Mouse (Mus musculus) forebrain, embryonic 10.5 days (tissue): ENCODE results near the gene Zfp512. TPM values are rescaled to one million over a fixed set of nuclear protein-coding genes. Genes with fewer than 3 reads are reported as not detected.
"Not testable (repeated sequence)": the region's sequence is repeated elsewhere in the genome, so short reads cannot be mapped to it uniquely, and the experiment has no call there.

Experiments used
- DNase-seq: peaks from one replicate; pipeline ENCODE4 v3.0.0-alpha.2; 2017; ENCODE audit warnings: low spot score; ENCODE audit errors: extremely low spot score
- H3K27ac ChIP-seq: fragments of 300-500 bp; sonication (generic); 2 replicates; pipeline ENCODE4 v1.5.1; 2016; ENCODE audit warnings: mild to moderate bottlenecking
- H3K27me3 ChIP-seq: fragments of 300-500 bp; sonication (generic); 2 replicates; pipeline ENCODE4 v1.6.1; 2016; ENCODE audit warnings: mild to moderate bottlenecking; ENCODE audit not compliant: poor library complexity, severe bottlenecking
- H3K36me3 ChIP-seq: fragments of 300-500 bp; sonication (generic); replicated peaks from 2 replicates; pipeline ENCODE4 v1.6.1; 2016; ENCODE audit warnings: mild to moderate bottlenecking, moderate library complexity
- H3K4me1 ChIP-seq: fragments of 300-500 bp; sonication (generic); 2 replicates; pipeline ENCODE4 v1.6.1; 2016
- H3K4me3 ChIP-seq: fragments of 300-500 bp; sonication (generic); 2 replicates; pipeline ENCODE4 v1.5.1; 2016; ENCODE audit warnings: mild to moderate bottlenecking, moderate library complexity
- H3K9me3 ChIP-seq: fragments of 300-500 bp; sonication (generic); 2 replicates; pipeline ENCODE4 v1.6.1; 2016; ENCODE audit warnings: mild to moderate bottlenecking, moderate library complexity
- WGBS: fragments of 180-500 bp; shearing (Covaris S2); methylation state at CpG from one replicate; pipeline ENCODE4 v1.1.7; 2016; 5-methylcytosine and 5-hydroxymethylcytosine counted together
- polyA plus RNA-seq: library from polyadenylated mRNA; unstranded; fragments of >200 nt; fragmentation: Nextera tagmentation; extraction: Ambion mirVana; gene quantifications from 2 replicates; pipeline ENCODE4 v1.2.1, GENCODE M21; 2016

Gene Zfp512
- 78.9 and 82.9 TPM in 2 replicates for polyA plus RNA-seq

- H3K27me3 ChIP-seq: no peaks in the 10 kb centered on the region
- peaks cover 4% of the 10 kb centered on the region; the same call in 1 of the 2 replicates for H3K36me3 ChIP-seq
- 6% methylated on average over 23 of the region's 23 CpGs for WGBS
- peak; percentile 97 for DNase-seq
- peaks cover 22% of the 10 kb centered on the region for H3K4me1 ChIP-seq
- H3K9me3 ChIP-seq: no peaks in the 10 kb centered on the region
- peak within 1 kb of the TSS; percentile 59 for H3K4me3 ChIP-seq
- peak within 1 kb of the TSS; percentile 85 for H3K27ac ChIP-seq
These were observed at the start of gene Zfp512 for GRCm38 (mm10) chr5:31451878-31452561. TSS of gene Zfp512 (plus strand) at chr5:31452431.

GRCm38 (mm10) chr5:31434727-31435126 is 17.5 kb upstream of the Zfp512 start:
- H3K4me1 ChIP-seq, H3K27me3 ChIP-seq, H3K36me3 ChIP-seq, H3K4me3 ChIP-seq, DNase-seq, H3K9me3 ChIP-seq, H3K27ac ChIP-seq: not testable (repeated sequence)
- 96% methylated on average over 9 of the region's 9 CpGs for WGBS

- Histone ChIP-seq H3K27me3 (no peaks in the 10 kb centered on the region), H3K4me1 (peaks cover 22% of the 10 kb centered on the region), H3K4me3 (no peak overlapping the region), H3K36me3 (peaks cover 4% of the 10 kb centered on the region; the same call in 1 of the 2 replicates), H3K9me3 (no peaks in the 10 kb centered on the region), H3K27ac (0 out of 2 replicates have a peak overlapping the region, but pooled peaks have one; percentile 85)
- 91% methylated on average over 2 of the region's 2 CpGs for WGBS
- DNase-seq: no peak
These were observed 895 bp upstream of the Zfp512 start for GRCm38 (mm10) chr5:31451336-31451735.

- WGBS: under 1% methylated on average over 11 of the region's 11 CpGs
- Histone ChIP-seq H3K27me3 (no peaks in the 10 kb centered on the region), H3K4me3 (peak overlapping the region; percentile 59)
These were observed 289 bp downstream of the Zfp512 start for GRCm38 (mm10) chr5:31452562-31452878.

GRCm38 (mm10) chr5:31452886-31453410 is 717 bp downstream of the Zfp512 start:
- no peaks in the 10 kb centered on the region for H3K27me3 ChIP-seq
- H3K9me3 ChIP-seq: no peaks in the 10 kb centered on the region
- peaks cover 10% of the 10 kb centered on the region; the same call in 1 of the 2 replicates for H3K36me3 ChIP-seq
- H3K27ac ChIP-seq: peak overlapping the region; percentile 85
- H3K4me3 ChIP-seq: peak overlapping the region; percentile 59
- peaks cover 22% of the 10 kb centered on the region for H3K4me1 ChIP-seq
- 23% methylated on average over 7 of the region's 7 CpGs for WGBS
- DNase-seq: peak; percentile 18

More at GRCm38 (mm10) chr5:31452562-31452878, 289 bp downstream of the Zfp512 start:
- no peaks in the 10 kb centered on the region for H3K9me3 ChIP-seq
- peaks cover 22% of the 10 kb centered on the region for H3K4me1 ChIP-seq
- H3K36me3 ChIP-seq: peaks cover 7% of the 10 kb centered on the region; the same call in 1 of the 2 replicates
- peak overlapping the region; percentile 85 for H3K27ac ChIP-seq
- no peak for DNase-seq

GRCm38 (mm10) chr5:31467798-31468197 is 15.6 kb downstream of the Zfp512 start:
- Histone ChIP-seq H3K27ac (no peak overlapping the region), H3K4me3 (no peak overlapping the region), H3K27me3 (no peaks in the 10 kb centered on the region), H3K9me3 (no peaks in the 10 kb centered on the region), H3K36me3 (peaks cover 77% of the 10 kb centered on the region), H3K4me1 (no peaks in the 10 kb centered on the region)
- 92% methylated on average over 3 of the region's 3 CpGs for WGBS
- DNase-seq: no peak

- H3K4me3 ChIP-seq: no peak overlapping the region
- WGBS: 94% methylated on average over 6 of the region's 6 CpGs
- H3K9me3 ChIP-seq: no peaks in the 10 kb centered on the region
- H3K27ac ChIP-seq: no peak overlapping the region
- H3K27me3 ChIP-seq: no peaks in the 10 kb centered on the region
- no peaks in the 10 kb centered on the region for H3K4me1 ChIP-seq
- no peak for DNase-seq
- peaks cover 93% of the 10 kb centered on the region for H3K36me3 ChIP-seq
These were observed 17.5 kb downstream of the Zfp512 start for GRCm38 (mm10) chr5:31469711-31470110.

- Histone ChIP-seq H3K27me3 (no peaks in the 10 kb centered on the region), H3K27ac (no peak overlapping the region), H3K9me3 (no peaks in the 10 kb centered on the region), H3K36me3 (peaks cover 98% of the 10 kb centered on the region), H3K4me1 (no peaks in the 10 kb centered on the region), H3K4me3 (no peak overlapping the region)
- 80% methylated on average over 7 of the region's 7 CpGs for WGBS
- DNase-seq: peak; percentile 36
These were observed 18.1 kb downstream of the Zfp512 start for GRCm38 (mm10) chr5:31470334-31470733.

- no peak for DNase-seq
- no peak overlapping the region for H3K27ac ChIP-seq
- no peaks in the 10 kb centered on the region for H3K4me1 ChIP-seq
- peaks cover 93% of the 10 kb centered on the region for H3K36me3 ChIP-seq
- H3K27me3 ChIP-seq: no peaks in the 10 kb centered on the region
- 92% methylated on average over 4 of the region's 4 CpGs for WGBS
- H3K9me3 ChIP-seq: no peaks in the 10 kb centered on the region
- H3K4me3 ChIP-seq: no peak overlapping the region
These were observed 28.3 kb downstream of the Zfp512 start for GRCm38 (mm10) chr5:31480536-31480935.

- peaks cover 51% of the 10 kb centered on the region for H3K36me3 ChIP-seq
- H3K27me3 ChIP-seq: no peaks in the 10 kb centered on the region
- DNase-seq: no peak
- H3K27ac ChIP-seq: no peak within 1 kb of the TSS
- 95% methylated on average over 3 of the region's 3 CpGs for WGBS
- no peaks in the 10 kb centered on the region for H3K4me1 ChIP-seq
- H3K9me3 ChIP-seq: no peaks in the 10 kb centered on the region
- H3K4me3 ChIP-seq: no peak within 1 kb of the TSS
These were observed 33.2 kb downstream of the Zfp512 start, which contains the start of gene 4930548H24Rik for GRCm38 (mm10) chr5:31485440-31485839. TSS of gene 4930548H24Rik (plus strand) at chr5:31485740.

GRCm38 (mm10) chr5:31487889-31488288 is 35.7 kb downstream of the Zfp512 start:
- no peak for DNase-seq
- no peak overlapping the region for H3K27ac ChIP-seq
- WGBS: 98% methylated on average over 3 of the region's 3 CpGs
- H3K9me3 ChIP-seq: no peaks in the 10 kb centered on the region
- H3K27me3 ChIP-seq: no peaks in the 10 kb centered on the region
- H3K4me1 ChIP-seq: no peaks in the 10 kb centered on the region
- no peak overlapping the region for H3K4me3 ChIP-seq
- peaks cover 26% of the 10 kb centered on the region for H3K36me3 ChIP-seq

- H3K36me3 ChIP-seq: peaks cover 18% of the 10 kb centered on the region
- peaks cover 4% of the 10 kb centered on the region; the same call in 1 of the 2 replicates for H3K4me1 ChIP-seq
- no peaks in the 10 kb centered on the region for H3K9me3 ChIP-seq
- no peaks in the 10 kb centered on the region for H3K27me3 ChIP-seq
- DNase-seq: no peak
- 75% methylated on average over 7 of the region's 7 CpGs for WGBS
- H3K4me3 ChIP-seq: no peak overlapping the region
- H3K27ac ChIP-seq: no peak overlapping the region
These were observed 37.0 kb downstream of the Zfp512 start for GRCm38 (mm10) chr5:31489116-31489769.

- Histone ChIP-seq H3K4me1 (peaks cover 17% of the 10 kb centered on the region), H3K27me3 (no peaks in the 10 kb centered on the region), H3K4me3 (no peak overlapping the region), H3K9me3 (no peaks in the 10 kb centered on the region), H3K36me3 (peaks cover 12% of the 10 kb centered on the region), H3K27ac (no peak overlapping the region)
- DNase-seq: no peak
- 58% methylated on average over 1 of the region's 1 CpGs for WGBS
These were observed 39.8 kb downstream of the Zfp512 start for GRCm38 (mm10) chr5:31492031-31492430.
